In the genomic region with DNA sequence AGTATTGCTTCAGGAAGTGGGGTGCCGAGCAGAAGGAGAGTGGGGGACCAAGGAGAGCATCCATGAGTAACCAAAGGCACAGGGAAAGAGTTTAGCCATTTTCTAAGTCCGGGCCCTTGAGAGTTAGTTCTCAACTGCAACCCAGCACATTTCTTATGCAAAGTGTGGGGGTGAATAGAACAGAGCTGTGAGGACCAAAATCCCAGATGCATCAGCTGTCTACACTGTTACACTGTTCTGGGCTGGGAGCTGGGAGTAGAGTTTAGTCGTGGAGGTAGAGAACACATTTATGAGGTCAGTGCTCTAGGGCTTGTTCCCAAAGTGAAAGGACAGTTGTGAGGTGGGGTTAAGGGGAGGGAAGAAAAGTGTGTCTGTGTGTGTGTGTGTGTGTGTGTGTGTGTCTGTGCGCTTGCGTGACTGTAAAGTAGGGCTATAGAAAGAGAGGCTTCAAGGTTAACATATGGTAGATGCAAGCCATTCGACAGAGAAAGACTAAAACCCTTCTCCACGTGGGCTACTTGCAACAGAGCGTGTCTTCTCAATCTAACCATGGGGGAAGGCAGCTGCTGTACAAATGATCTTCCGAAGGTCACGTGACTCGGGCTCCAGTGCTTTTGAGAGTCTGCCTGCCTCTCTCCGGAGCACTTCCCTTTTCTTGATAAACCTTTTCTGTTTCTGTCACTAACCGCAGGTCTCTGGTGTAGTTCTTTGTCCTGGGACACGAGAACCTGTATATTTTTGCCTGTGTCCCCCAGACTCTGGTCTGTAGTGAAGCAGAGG, we compare ENCODE assay signal across 10 mouse cellular contexts.
DNase-seq lines count a peak whose midpoint lies in the region; ATAC-seq lines count a peak whose summit lies in the region.
"Had no signal": no experiment of that assay in that cellular context is flagged by ENCODE, and none has a peak within 500 bp of the region (broad histone marks: within the 10 kb centered on the region; RNA-seq: fewer than 3 reads in every experiment).

No protein-coding gene starts in this region.

- H3K4me3 ChIP-seq in embryonic facial prominence, embryonic 11.5 days (ENCODE audit: low read depth, low read length), result no peak overlapping the region
- no peak overlapping the region for H3K4me3 ChIP-seq in embryonic facial prominence, embryonic 10.5 days
- H3K4me3 ChIP-seq in liver, embryonic 11.5 days (ENCODE audit: low read depth, low read length), result no peak overlapping the region
- H3K4me3 ChIP-seq: heart, adult 2 months; neural tube, embryonic 12.5 days had no signal

- H3K9me3 ChIP-seq in embryonic facial prominence, embryonic 11.5 days (replicated peaks; ENCODE audit: control insufficient read depth, low read length), result no peaks in the 10 kb centered on the region
- no peaks in the 10 kb centered on the region for H3K9me3 ChIP-seq in embryonic facial prominence, embryonic 10.5 days
- no peaks in the 10 kb centered on the region for H3K9me3 ChIP-seq in liver, embryonic 11.5 days (ENCODE audit: control insufficient read depth, low read length)
- H3K9me3 ChIP-seq: neural tube, embryonic 12.5 days had no signal

- WGBS in embryonic facial prominence, embryonic 11.5 days, result 67% methylated on average over 14 of the region's 14 CpGs
- WGBS in embryonic facial prominence, embryonic 10.5 days, result 70% methylated on average over 14 of the region's 14 CpGs
- 49% methylated on average over 14 of the region's 14 CpGs for WGBS in liver, embryonic 11.5 days

- H3K9ac ChIP-seq in embryonic facial prominence, embryonic 11.5 days (replicated peaks; ENCODE audit: low read length), result no peak overlapping the region
- peak overlapping the region; percentile 22; the same call in 1 of the 2 replicates for H3K9ac ChIP-seq in liver, embryonic 11.5 days (ENCODE audit: low read depth, low read length)
- H3K9ac ChIP-seq: neural tube, embryonic 12.5 days had no signal

- H3K36me3 ChIP-seq in embryonic facial prominence, embryonic 11.5 days (replicated peaks; ENCODE audit: control insufficient read depth, insufficient read depth, low read depth, low read length), result no peaks in the 10 kb centered on the region
- H3K36me3 ChIP-seq in embryonic facial prominence, embryonic 10.5 days (replicated peaks), result no peaks in the 10 kb centered on the region
- H3K36me3 ChIP-seq in liver, embryonic 11.5 days (ENCODE audit: control insufficient read depth, insufficient read depth, low read length), result no peaks in the 10 kb centered on the region
- H3K36me3 ChIP-seq: neural tube, embryonic 12.5 days had no signal

- no peaks in the 10 kb centered on the region for H3K4me1 ChIP-seq in embryonic facial prominence, embryonic 11.5 days (ENCODE audit: control insufficient read depth, insufficient read depth, low read length)
- H3K4me1 ChIP-seq in embryonic facial prominence, embryonic 10.5 days, result 0 out of 2 replicates have a peak, but pooled peaks cover 3% of the 10 kb centered on the region
- peaks cover 5% of the 10 kb centered on the region; the same call in 1 of the 2 replicates for H3K4me1 ChIP-seq in liver, embryonic 11.5 days (replicated peaks; ENCODE audit: control insufficient read depth, insufficient read depth, low read length)
- H3K4me1 ChIP-seq: neural tube, embryonic 12.5 days had no signal

- H3K27ac ChIP-seq in embryonic facial prominence, embryonic 11.5 days (replicated peaks; ENCODE audit: low read depth, low read length), result no peak overlapping the region
- no peak overlapping the region; the same call in 1 of the 2 replicates for H3K27ac ChIP-seq in embryonic facial prominence, embryonic 10.5 days (replicated peaks)
- 0 out of 2 replicates have a peak overlapping the region, but pooled peaks have one; percentile 7 for H3K27ac ChIP-seq in liver, embryonic 11.5 days (ENCODE audit: low read depth, low read length)
- H3K27ac ChIP-seq: heart, adult 2 months; neural tube, embryonic 12.5 days had no signal

- H3K27me3 ChIP-seq in embryonic facial prominence, embryonic 11.5 days (ENCODE audit: control insufficient read depth, insufficient read depth, low read length), result no peaks in the 10 kb centered on the region
- no peaks in the 10 kb centered on the region for H3K27me3 ChIP-seq in embryonic facial prominence, embryonic 10.5 days (replicated peaks; ENCODE audit: low read depth, poor library complexity, severe bottlenecking)
- H3K27me3 ChIP-seq in liver, embryonic 11.5 days (replicated peaks; ENCODE audit: control insufficient read depth, insufficient read depth, low read length), result no peaks in the 10 kb centered on the region
- H3K27me3 ChIP-seq: neural tube, embryonic 12.5 days had no signal

- H3K4me2 ChIP-seq in embryonic facial prominence, embryonic 11.5 days (ENCODE audit: low read depth, low read length), result no peak overlapping the region
- H3K4me2 ChIP-seq in liver, embryonic 11.5 days, result peak overlapping the region; percentile 48
- H3K4me2 ChIP-seq: neural tube, embryonic 12.5 days had no signal

- ATAC-seq in embryonic facial prominence, embryonic 11.5 days (replicated peaks; ENCODE audit: insufficient number of reproducible peaks, low FRiP score, low TSS enrichment, low read depth), result peak; percentile 39; the same call in 1 of the 2 replicates
- ATAC-seq in liver, embryonic 11.5 days (replicated peaks; ENCODE audit: low FRiP score), result peak; percentile 76

- DNase-seq in embryonic facial prominence, embryonic 11.5 days (ENCODE audit: low spot score), result no peak
- DNase-seq in embryonic facial prominence, embryonic 10.5 days (ENCODE audit: low spot score), result no peak
- peak; percentile 93 for DNase-seq in 416B (ENCODE audit: low read depth)
- peak; percentile 88 for DNase-seq in c-Kit-positive CD71-negative TER-119-negative erythroid progenitor cells, embryonic 14.5 days (ENCODE audit: low read depth)
- DNase-seq in liver, embryonic 11.5 days (ENCODE audit: low spot score), result no peak
- peak; percentile 28 for DNase-seq in right cerebral cortex, postnatal 14 days
- DNase-seq in Muller cell, postnatal 12 days (ENCODE audit: inconsistent ontology term), result no peak
- no peak for DNase-seq in ovary, postnatal 14 days (ENCODE audit: low spot score)

Comparison
In these comparisons a context has a peak if more than half of its experiments do, and no peak if none do; other contexts are left out.
1. DNase-seq: peak in 416B (single experiment), c-Kit-positive CD71-negative TER-119-negative erythroid progenitor cells, embryonic 14.5 days (single experiment) and right cerebral cortex, postnatal 14 days (single experiment); none in embryonic facial prominence, embryonic 11.5 days (single experiment), embryonic facial prominence, embryonic 10.5 days (single experiment), liver, embryonic 11.5 days (single experiment), Muller cell, postnatal 12 days (single experiment) and ovary, postnatal 14 days (single experiment).